Mouse (Mus musculus): ENCODE measurements around the gene Ntrk2. TPM values are rescaled to one million over a fixed set of nuclear protein-coding genes. Genes with fewer than 3 reads are reported as not detected.
A peak's percentile ranks its signal among the peaks of the same experiment; 100 is the strongest.

Ntrk2 gene
- polyA plus RNA-seq, 1 experiment from 2014 or later: 39.8 TPM

GRCm38 (mm10) chr13:58914061-58914814, 107.9 kb downstream of the Ntrk2 start:
- Histone ChIP-seq H3K27ac (no peak overlapping the region), H3K4me3 (no peak overlapping the region), H3K9me3 (no peaks in the 10 kb centered on the region), H3K36me3 (no peaks in the 10 kb centered on the region), H3K4me1 (replicated peaks) (peaks cover 19% of the 10 kb centered on the region), H3K27me3 (ENCODE audit: insufficient read depth, poor library complexity, severe bottlenecking) (no peaks in the 10 kb centered on the region)
- 80% methylated on average over 6 of the region's 6 CpGs for WGBS
- DNase-seq (ENCODE audit: low spot score): no peak

- H3K27ac ChIP-seq: no peak overlapping the region
- H3K9me3 ChIP-seq: no peaks in the 10 kb centered on the region
- H3K36me3 ChIP-seq: no peaks in the 10 kb centered on the region
- peaks cover 19% of the 10 kb centered on the region for H3K4me1 ChIP-seq (replicated peaks)
- H3K27me3 ChIP-seq (ENCODE audit: insufficient read depth, poor library complexity, severe bottlenecking): no peaks in the 10 kb centered on the region
- DNase-seq (ENCODE audit: low spot score): no peak
- H3K4me3 ChIP-seq: no peak overlapping the region
- 93% methylated on average over 2 of the region's 2 CpGs for WGBS
Measured at GRCm38 (mm10) chr13:58916348-58916747, 110.0 kb downstream of the Ntrk2 start.

- DNase-seq (ENCODE audit: low spot score): no peak
- no peaks in the 10 kb centered on the region for H3K27me3 ChIP-seq (ENCODE audit: insufficient read depth, poor library complexity, severe bottlenecking)
- no peak overlapping the region for H3K4me3 ChIP-seq
- H3K27ac ChIP-seq: no peak overlapping the region
- WGBS: 93% methylated on average over 7 of the region's 7 CpGs
- no peaks in the 10 kb centered on the region for H3K9me3 ChIP-seq
- H3K36me3 ChIP-seq: no peaks in the 10 kb centered on the region
- H3K4me1 ChIP-seq (replicated peaks): peaks cover 5% of the 10 kb centered on the region
Measured at GRCm38 (mm10) chr13:58920241-58920640, 113.9 kb downstream of the Ntrk2 start.

- peaks cover 4% of the 10 kb centered on the region for H3K4me1 ChIP-seq (replicated peaks)
- H3K27me3 ChIP-seq (ENCODE audit: insufficient read depth, poor library complexity, severe bottlenecking): no peaks in the 10 kb centered on the region
- H3K27ac ChIP-seq: no peak overlapping the region
- no peak for DNase-seq (ENCODE audit: low spot score)
- H3K9me3 ChIP-seq: no peaks in the 10 kb centered on the region
- H3K36me3 ChIP-seq: no peaks in the 10 kb centered on the region
- H3K4me3 ChIP-seq: no peak overlapping the region
- 88% methylated on average over 3 of the region's 3 CpGs for WGBS
Measured at GRCm38 (mm10) chr13:58921255-58921654, 114.9 kb downstream of the Ntrk2 start.

- Histone ChIP-seq H3K27ac (no peak overlapping the region), H3K4me3 (no peak overlapping the region), H3K36me3 (no peaks in the 10 kb centered on the region), H3K9me3 (no peaks in the 10 kb centered on the region), H3K4me1 (replicated peaks) (peaks cover 4% of the 10 kb centered on the region), H3K27me3 (ENCODE audit: insufficient read depth, poor library complexity, severe bottlenecking) (no peaks in the 10 kb centered on the region)
- WGBS: 85% methylated on average over 10 of the region's 10 CpGs
- DNase-seq (ENCODE audit: low spot score): no peak
Measured at GRCm38 (mm10) chr13:58921705-58922104, 115.3 kb downstream of the Ntrk2 start.

DNA sequence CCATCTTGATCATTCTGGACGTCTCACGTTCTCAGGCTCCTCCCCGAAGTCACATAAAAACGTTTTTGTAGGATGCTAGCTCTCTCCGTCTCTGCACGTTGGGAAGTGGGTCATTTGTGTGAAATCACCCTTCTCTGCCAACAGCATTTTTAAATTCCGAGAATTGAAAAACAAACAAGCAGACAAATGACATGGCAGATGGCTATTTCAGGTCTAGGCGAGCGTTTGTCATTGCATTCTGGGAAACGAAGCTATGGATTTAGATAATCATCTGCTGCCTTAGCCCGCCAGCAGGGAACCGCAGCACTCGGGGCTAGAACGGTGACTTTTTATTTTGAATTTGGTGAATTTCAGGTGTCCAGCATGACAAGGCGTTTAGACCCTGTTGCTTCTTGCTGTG, 115.8 kb downstream of the Ntrk2 start:
- no peaks in the 10 kb centered on the region for H3K9me3 ChIP-seq
- no peaks in the 10 kb centered on the region for H3K27me3 ChIP-seq (ENCODE audit: insufficient read depth, poor library complexity, severe bottlenecking)
- H3K36me3 ChIP-seq: no peaks in the 10 kb centered on the region
- H3K4me1 ChIP-seq (replicated peaks): peaks cover 4% of the 10 kb centered on the region
- H3K27ac ChIP-seq: no peak overlapping the region
- 87% methylated on average over 15 of the region's 15 CpGs for WGBS
- no peak overlapping the region for H3K4me3 ChIP-seq
- DNase-seq (ENCODE audit: low spot score): no peak

- 88% methylated on average over 7 of the region's 7 CpGs for WGBS
- DNase-seq (ENCODE audit: low spot score): no peak
- no peaks in the 10 kb centered on the region for H3K36me3 ChIP-seq
- H3K9me3 ChIP-seq: no peaks in the 10 kb centered on the region
- H3K27ac ChIP-seq: no peak overlapping the region
- no peaks in the 10 kb centered on the region for H3K27me3 ChIP-seq (ENCODE audit: insufficient read depth, poor library complexity, severe bottlenecking)
- no peak overlapping the region for H3K4me3 ChIP-seq
- H3K4me1 ChIP-seq (replicated peaks): peaks cover 6% of the 10 kb centered on the region
Measured at GRCm38 (mm10) chr13:58923496-58923895, 117.1 kb downstream of the Ntrk2 start.

GRCm38 (mm10) chr13:58924486-58924885, 118.1 kb downstream of the Ntrk2 start:
- H3K9me3 ChIP-seq: no peaks in the 10 kb centered on the region
- no peak for DNase-seq (ENCODE audit: low spot score)
- WGBS: 88% methylated on average over 3 of the region's 3 CpGs
- no peaks in the 10 kb centered on the region for H3K36me3 ChIP-seq
- no peak overlapping the region for H3K27ac ChIP-seq
- no peak overlapping the region for H3K4me3 ChIP-seq
- peaks cover 12% of the 10 kb centered on the region for H3K4me1 ChIP-seq (replicated peaks)
- no peaks in the 10 kb centered on the region for H3K27me3 ChIP-seq (ENCODE audit: insufficient read depth, poor library complexity, severe bottlenecking)

DNA sequence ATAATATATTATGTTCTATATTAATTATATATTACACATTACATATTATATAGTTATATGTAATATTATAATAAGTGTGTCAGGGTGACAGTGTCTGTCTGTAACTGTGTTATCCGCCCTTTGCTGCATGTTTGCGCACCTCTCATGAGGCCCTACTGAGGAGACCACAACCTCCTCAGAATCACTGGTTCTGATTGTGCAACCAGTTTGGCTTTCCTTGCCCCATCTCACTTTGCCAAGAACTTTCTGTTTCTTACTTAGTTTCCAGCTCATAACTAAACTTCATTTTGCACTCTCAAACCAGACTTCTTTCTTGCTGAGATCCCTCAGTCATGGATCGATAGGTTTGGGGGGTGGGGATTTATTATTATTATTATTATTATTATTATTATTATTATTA, 120.8 kb downstream of the Ntrk2 start:
- DNase-seq (ENCODE audit: low spot score): no peak
- Histone ChIP-seq H3K9me3 (no peaks in the 10 kb centered on the region), H3K4me3 (no peak overlapping the region), H3K27me3 (ENCODE audit: insufficient read depth, poor library complexity, severe bottlenecking) (no peaks in the 10 kb centered on the region), H3K36me3 (no peaks in the 10 kb centered on the region), H3K27ac (no peak overlapping the region), H3K4me1 (replicated peaks) (peaks cover 12% of the 10 kb centered on the region)
- WGBS: 99% methylated on average over 3 of the region's 3 CpGs

DNA sequence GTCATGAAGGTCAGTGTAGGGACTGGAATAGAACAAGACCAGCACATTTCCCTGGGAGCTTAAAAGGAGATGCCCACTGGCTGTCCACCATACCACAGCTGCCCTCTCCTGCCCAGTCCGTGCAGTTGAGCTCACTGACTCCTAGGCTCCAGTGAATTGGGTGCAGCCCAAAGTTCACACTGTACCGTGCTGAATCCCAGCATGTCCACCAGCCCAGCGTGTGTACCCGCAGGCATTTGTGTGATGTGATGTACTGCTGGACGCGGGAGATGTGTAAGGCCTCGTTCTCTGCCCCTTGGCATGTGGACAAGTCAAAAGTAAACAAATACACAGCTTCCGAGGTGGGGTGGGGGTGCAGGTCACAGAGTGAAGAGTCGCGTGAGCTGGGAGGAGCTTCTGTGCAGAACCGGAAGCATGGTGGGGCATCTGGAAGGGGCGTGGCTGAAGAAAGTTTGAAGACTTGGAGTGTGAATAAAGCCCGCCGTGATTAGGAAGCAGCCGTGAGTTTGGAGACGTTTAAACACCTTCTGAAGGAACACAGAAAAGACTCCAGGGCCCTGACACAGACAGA, 121.4 kb downstream of the Ntrk2 start:
- DNase-seq (ENCODE audit: low spot score): no peak
- WGBS: 75% methylated on average over 16 of the region's 16 CpGs
- Histone ChIP-seq H3K4me3 (no peak overlapping the region), H3K27ac (no peak overlapping the region), H3K4me1 (replicated peaks) (peaks cover 13% of the 10 kb centered on the region), H3K36me3 (no peaks in the 10 kb centered on the region), H3K9me3 (no peaks in the 10 kb centered on the region), H3K27me3 (ENCODE audit: insufficient read depth, poor library complexity, severe bottlenecking) (no peaks in the 10 kb centered on the region)

- no peak for DNase-seq (ENCODE audit: low spot score)
- Histone ChIP-seq H3K36me3 (no peaks in the 10 kb centered on the region), H3K9me3 (no peaks in the 10 kb centered on the region), H3K4me3 (no peak overlapping the region), H3K27ac (peak overlapping the region; percentile 23; the same call in 1 of the 2 replicates), H3K4me1 (replicated peaks) (peaks cover 24% of the 10 kb centered on the region), H3K27me3 (ENCODE audit: insufficient read depth, poor library complexity, severe bottlenecking) (no peaks in the 10 kb centered on the region)
- WGBS: 77% methylated on average over 15 of the region's 15 CpGs
Measured at GRCm38 (mm10) chr13:58928668-58929436, 122.5 kb downstream of the Ntrk2 start.

DNA sequence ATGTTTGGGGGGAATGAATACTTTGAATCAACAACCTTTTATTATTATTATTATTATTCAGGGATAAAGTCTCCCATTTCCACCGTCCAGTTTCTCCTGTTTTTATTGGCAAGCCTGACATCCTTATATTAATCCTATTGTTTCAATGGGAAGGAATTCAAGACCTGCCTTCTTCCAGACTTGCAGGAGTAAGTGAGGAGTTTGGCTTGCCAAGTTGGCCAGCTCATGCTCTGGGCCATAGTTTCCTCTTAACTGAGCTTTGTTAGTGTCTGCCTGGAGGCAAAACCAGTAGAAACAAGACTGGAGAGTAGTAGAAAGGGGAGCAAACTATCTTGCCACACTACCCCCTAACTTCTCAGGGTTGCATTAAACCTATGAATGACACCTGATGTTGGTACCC, 123.8 kb downstream of the Ntrk2 start:
- H3K4me1 ChIP-seq (replicated peaks): peaks cover 31% of the 10 kb centered on the region
- WGBS: 83% methylated on average over 1 of the region's 1 CpGs
- H3K27me3 ChIP-seq (ENCODE audit: insufficient read depth, poor library complexity, severe bottlenecking): peaks cover under 1% of the 10 kb centered on the region; the same call in 1 of the 2 replicates
- H3K4me3 ChIP-seq: no peak overlapping the region
- no peak for DNase-seq (ENCODE audit: low spot score)
- H3K9me3 ChIP-seq: no peaks in the 10 kb centered on the region
- no peak overlapping the region for H3K27ac ChIP-seq
- H3K36me3 ChIP-seq: no peaks in the 10 kb centered on the region

DNA sequence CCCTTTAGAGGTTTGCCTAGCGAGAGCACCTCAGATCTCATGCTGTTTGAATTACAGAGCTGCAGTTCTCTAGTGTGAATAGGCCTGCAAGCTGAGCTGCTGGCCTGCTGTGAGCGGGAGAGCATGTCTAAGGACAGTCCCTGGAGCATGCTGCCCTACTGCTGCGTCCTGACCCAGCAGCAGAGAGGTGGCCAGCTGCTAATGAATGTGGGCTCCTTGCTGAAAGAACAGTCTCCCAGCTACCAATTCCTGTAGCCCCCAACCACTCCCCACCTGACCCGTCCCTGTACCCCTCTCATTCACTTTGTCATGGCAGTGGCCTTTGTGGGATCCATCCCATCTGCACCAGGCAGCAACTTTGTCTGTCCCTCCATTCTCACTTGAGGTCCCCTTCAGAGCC, 126.8 kb downstream of the Ntrk2 start:
- peak; percentile 23 for DNase-seq (ENCODE audit: low spot score)
- H3K27ac ChIP-seq: peak overlapping the region; percentile 57; the same call in 1 of the 2 replicates
- no peaks in the 10 kb centered on the region for H3K9me3 ChIP-seq
- H3K36me3 ChIP-seq: no peaks in the 10 kb centered on the region
- WGBS: 5% methylated on average over 4 of the region's 4 CpGs
- peaks cover 39% of the 10 kb centered on the region for H3K4me1 ChIP-seq (replicated peaks)
- H3K4me3 ChIP-seq: no peak overlapping the region
- H3K27me3 ChIP-seq (ENCODE audit: insufficient read depth, poor library complexity, severe bottlenecking): peaks cover 9% of the 10 kb centered on the region; the same call in 1 of the 2 replicates

Data from hindbrain, embryonic 10.5 days (tissue).